ENCODE assay signal across 11 mouse cellular contexts in genomic region chr5:122208909-122209308, GRCm38 (mm10). TPM values are rescaled to one million over a fixed set of nuclear protein-coding genes. Genes with fewer than 3 reads are reported as not detected.
DNase-seq lines count a peak whose midpoint lies in the region; ATAC-seq and TF ChIP-seq lines count a peak whose summit lies in the region.
"Had no signal": no experiment of that assay in that cellular context is flagged by ENCODE, and none has a peak within 500 bp of the region (broad histone marks: within the 10 kb centered on the region; RNA-seq: fewer than 3 reads in every experiment).

No protein-coding gene starts in this region.

- no peaks in the 10 kb centered on the region for H3K27me3 ChIP-seq in intestine, embryonic 14.5 days (replicated peaks; ENCODE audit: control insufficient read depth, insufficient read depth, low read length)
- H3K27me3 ChIP-seq in intestine, postnatal 0 days (replicated peaks; ENCODE audit: control insufficient read depth, insufficient read depth, low read length), result no peaks in the 10 kb centered on the region; the same call in 1 of the 2 replicates
- H3K27me3 ChIP-seq in E14TG2a.4 (ENCODE audit: insufficient read depth, low read length), result no peaks in the 10 kb centered on the region
- H3K27me3 ChIP-seq in limb, embryonic 14.5 days (ENCODE audit: control insufficient read depth, insufficient read depth, low read length), result no peaks in the 10 kb centered on the region
- H3K27me3 ChIP-seq: midbrain, embryonic 15.5 days had no signal

- no peaks in the 10 kb centered on the region for H3K9me3 ChIP-seq in intestine, embryonic 14.5 days (ENCODE audit: control insufficient read depth, low read length)
- H3K9me3 ChIP-seq in intestine, postnatal 0 days (ENCODE audit: control insufficient read depth), result no peaks in the 10 kb centered on the region
- no peaks in the 10 kb centered on the region for H3K9me3 ChIP-seq in E14TG2a.4 (ENCODE audit: low read length)
- no peaks in the 10 kb centered on the region for H3K9me3 ChIP-seq in limb, embryonic 14.5 days (ENCODE audit: control insufficient read depth, low read length)
- H3K9me3 ChIP-seq: midbrain, embryonic 15.5 days had no signal

- TF ChIP-seq CTCF in intestine, postnatal 0 days (IDR thresholded peaks at IDR 0.05; ENCODE audit: low read depth), result no peak
- TF ChIP-seq CTCF in E14TG2a.4 (conservative IDR thresholded peaks at IDR 0.05; ENCODE audit: low read length), result no peak

- H3K27ac ChIP-seq in intestine, embryonic 14.5 days (ENCODE audit: low read depth), result no peak overlapping the region
- H3K27ac ChIP-seq in intestine, postnatal 0 days (ENCODE audit: low read depth, low read length), result no peak overlapping the region
- H3K27ac ChIP-seq in limb, embryonic 14.5 days (replicated peaks; ENCODE audit: low read depth, low read length), result peak overlapping the region; percentile 26; the same call in 1 of the 2 replicates
- H3K27ac ChIP-seq: hindbrain, embryonic 14.5 days; liver, embryonic 14.5 days; midbrain, embryonic 15.5 days had no signal

- no peaks in the 10 kb centered on the region for H3K36me3 ChIP-seq in intestine, embryonic 14.5 days (ENCODE audit: control insufficient read depth, insufficient read depth, low read length)
- H3K36me3 ChIP-seq in intestine, postnatal 0 days (ENCODE audit: control insufficient read depth, insufficient read depth), result no peaks in the 10 kb centered on the region
- H3K36me3 ChIP-seq in E14TG2a.4 (ENCODE audit: insufficient read depth, low read length), result peaks cover 43% of the 10 kb centered on the region
- H3K36me3 ChIP-seq in limb, embryonic 14.5 days (ENCODE audit: control insufficient read depth, insufficient read depth, low read length), result no peaks in the 10 kb centered on the region
- H3K36me3 ChIP-seq: midbrain, embryonic 15.5 days had no signal

- no peak overlapping the region for H3K9ac ChIP-seq in intestine, embryonic 14.5 days (ENCODE audit: low read length)
- H3K9ac ChIP-seq in intestine, postnatal 0 days (ENCODE audit: low read depth, low read length), result no peak overlapping the region
- H3K9ac ChIP-seq in limb, embryonic 14.5 days (ENCODE audit: low read depth, low read length, severe bottlenecking), result no peak overlapping the region
- H3K9ac ChIP-seq: hindbrain, embryonic 14.5 days; liver, embryonic 14.5 days; midbrain, embryonic 15.5 days had no signal

- H3K4me2 ChIP-seq in intestine, embryonic 14.5 days (ENCODE audit: low read length), result peak overlapping the region; percentile 61
- no peak overlapping the region for H3K4me2 ChIP-seq in intestine, postnatal 0 days (replicated peaks; ENCODE audit: low read depth)
- peak overlapping the region; percentile 61; the same call in 1 of the 2 replicates for H3K4me2 ChIP-seq in limb, embryonic 14.5 days (replicated peaks; ENCODE audit: low read depth, low read length, severe bottlenecking)

- DNase-seq in intestine, embryonic 14.5 days (ENCODE audit: low spot score), result no peak
- DNase-seq in A20 (ENCODE audit: low read depth, low spot score), result peak; percentile 40
- DNase-seq in limb, embryonic 14.5 days (ENCODE audit: low spot score), result no peak
- no peak for DNase-seq in right cerebral cortex, adult 18-20 months
- DNase-seq in lung, adult 18-20 months, result no peak
- DNase-seq: cerebellum, adult 9-11 months had no signal

- ATAC-seq in intestine, embryonic 14.5 days (replicated peaks; ENCODE audit: low FRiP score, low TSS enrichment, low read depth), result no peak
- no peak for ATAC-seq in intestine, postnatal 0 days
- ATAC-seq in limb, embryonic 14.5 days (ENCODE audit: low FRiP score, low read depth), result no peak
- ATAC-seq: midbrain, embryonic 15.5 days had no signal

- no peak for TF ChIP-seq POLR2A in limb, embryonic 14.5 days (IDR thresholded peaks at IDR 0.05; ENCODE audit: borderline replicate concordance, extremely low read depth, insufficient read depth, insufficient read length)

- WGBS in intestine, embryonic 14.5 days, result 52% methylated on average over 6 of the region's 6 CpGs
- WGBS in intestine, postnatal 0 days, result 59% methylated on average over 6 of the region's 6 CpGs
- WGBS in limb, embryonic 14.5 days, result 43% methylated on average over 6 of the region's 6 CpGs

- peaks cover 7% of the 10 kb centered on the region; the same call in 1 of the 2 replicates for H3K4me1 ChIP-seq in intestine, embryonic 14.5 days (replicated peaks; ENCODE audit: control insufficient read depth, insufficient read depth, low read length)
- no peaks in the 10 kb centered on the region for H3K4me1 ChIP-seq in intestine, postnatal 0 days (replicated peaks; ENCODE audit: control insufficient read depth, insufficient read depth, low read length)
- peaks cover 79% of the 10 kb centered on the region for H3K4me1 ChIP-seq in E14TG2a.4 (replicated peaks; ENCODE audit: low read depth, low read length)
- peaks cover 13% of the 10 kb centered on the region for H3K4me1 ChIP-seq in limb, embryonic 14.5 days (ENCODE audit: control insufficient read depth, insufficient read depth, low read length)

- H3K4me3 ChIP-seq in intestine, embryonic 14.5 days (ENCODE audit: low read depth, low read length), result no peak overlapping the region
- no peak overlapping the region for H3K4me3 ChIP-seq in intestine, postnatal 0 days (ENCODE audit: low read depth, low read length)
- H3K4me3 ChIP-seq in E14TG2a.4 (replicated peaks; ENCODE audit: low read length), result peak overlapping the region; percentile 79
- H3K4me3 ChIP-seq in limb, embryonic 14.5 days (replicated peaks; ENCODE audit: low read length), result no peak overlapping the region

RNA-seq across cellular contexts. Expression of gene Hvcn1, which starts 2.3 kb away (rescaled TPM):
- polyA plus RNA-seq in intestine, embryonic 14.5 days (2014; fragmentation: Nextera tagmentation; extraction: Ambion mirVana), result 4.7 and 6.7 TPM in 2 replicates
- 3.6 TPM in 2 replicates for polyA plus RNA-seq in intestine, postnatal 0 days (2015; fragmentation: Nextera tagmentation; extraction: Ambion mirVana)
- polyA plus RNA-seq in limb, embryonic 14.5 days (2012; rRNA removed), result 9.6 and 10.4 TPM in 2 replicates
- 8.6 and 8.9 TPM in 2 replicates for polyA plus RNA-seq in limb, embryonic 14.5 days (2014; fragmentation: Nextera tagmentation; extraction: Ambion mirVana)

RNA-seq across cellular contexts. Expression of gene Ppp1cc, which starts 50.8 kb away (rescaled TPM):
- polyA plus RNA-seq in intestine, embryonic 14.5 days (2014; fragmentation: Nextera tagmentation; extraction: Ambion mirVana), result 259 and 270 TPM in 2 replicates
- 138 and 144 TPM in 2 replicates for polyA plus RNA-seq in intestine, postnatal 0 days (2015; fragmentation: Nextera tagmentation; extraction: Ambion mirVana)
- 273 and 275 TPM in 2 replicates for polyA plus RNA-seq in limb, embryonic 14.5 days (2012; rRNA removed)
- polyA plus RNA-seq in limb, embryonic 14.5 days (2014; fragmentation: Nextera tagmentation; extraction: Ambion mirVana), result 234 TPM in 2 replicates

RNA-seq across cellular contexts. Expression of gene Tctn1, which starts 55.4 kb away (rescaled TPM):
- polyA plus RNA-seq in intestine, embryonic 14.5 days (2014; fragmentation: Nextera tagmentation; extraction: Ambion mirVana), result 4.2 and 4.4 TPM in 2 replicates
- 1.6 and 1.9 TPM in 2 replicates for polyA plus RNA-seq in intestine, postnatal 0 days (2015; fragmentation: Nextera tagmentation; extraction: Ambion mirVana)
- polyA plus RNA-seq in limb, embryonic 14.5 days (2012; rRNA removed), result 28.3 and 38.3 TPM in 2 replicates
- polyA plus RNA-seq in limb, embryonic 14.5 days (2014; fragmentation: Nextera tagmentation; extraction: Ambion mirVana), result 5.5 TPM in 2 replicates
